Mouse (Mus musculus): ENCODE results near the gene Polr3gl.
"Not testable (repeated sequence)": the region's sequence is repeated elsewhere in the genome, so short reads cannot be mapped to it uniquely, and the experiment has no call there.

The Polr3gl gene

DNA sequence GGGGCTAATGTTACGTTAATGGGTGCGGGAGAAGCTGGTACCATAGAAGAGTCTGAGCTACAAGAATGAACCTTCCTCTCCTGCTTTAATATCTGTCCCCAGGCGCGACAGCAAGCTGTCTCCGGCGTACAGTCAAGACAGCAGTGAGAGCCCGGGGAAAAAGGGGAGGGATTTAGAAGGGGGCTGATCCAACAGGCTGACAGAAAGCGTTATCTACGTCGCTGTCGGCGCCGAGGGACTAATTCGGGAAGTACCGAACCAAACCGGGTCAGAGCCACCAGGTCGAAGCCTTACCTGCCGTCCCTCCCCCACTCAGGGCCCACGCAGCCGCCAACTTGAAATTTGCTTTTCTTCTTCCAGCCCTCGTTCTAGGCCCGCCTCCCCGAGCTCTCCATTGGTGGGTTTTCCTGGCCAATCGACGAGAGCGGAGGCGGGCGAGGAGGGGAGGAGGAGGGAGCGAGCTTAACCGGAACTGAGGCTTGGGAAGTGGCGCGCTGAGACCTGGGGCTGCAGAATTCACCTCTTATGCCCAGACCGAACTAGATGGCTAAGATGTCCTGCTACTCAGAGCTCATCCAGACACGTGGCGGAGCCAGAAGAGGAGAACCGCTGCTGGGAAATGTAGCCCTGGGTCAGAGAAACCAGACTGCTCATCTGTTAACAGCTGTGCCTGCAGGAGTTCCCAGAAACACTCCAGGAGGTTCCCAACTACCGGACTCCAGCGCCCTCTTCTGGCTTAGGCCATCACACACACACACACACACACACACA, at the start of gene Polr3gl:
Gene Polr3gl, minus strand, starts transcription at position 392 of the 771 bp plus-strand sequence.
- in situ Hi-C loops (cut with MboI; ENCODE audit: low pct_unique_long_range_greater_than_20kb in 1 of 2, low sequenced_read_pairs in 2 of 2, unreplicated experiment in 1 of 2): no loop called here

DNA sequence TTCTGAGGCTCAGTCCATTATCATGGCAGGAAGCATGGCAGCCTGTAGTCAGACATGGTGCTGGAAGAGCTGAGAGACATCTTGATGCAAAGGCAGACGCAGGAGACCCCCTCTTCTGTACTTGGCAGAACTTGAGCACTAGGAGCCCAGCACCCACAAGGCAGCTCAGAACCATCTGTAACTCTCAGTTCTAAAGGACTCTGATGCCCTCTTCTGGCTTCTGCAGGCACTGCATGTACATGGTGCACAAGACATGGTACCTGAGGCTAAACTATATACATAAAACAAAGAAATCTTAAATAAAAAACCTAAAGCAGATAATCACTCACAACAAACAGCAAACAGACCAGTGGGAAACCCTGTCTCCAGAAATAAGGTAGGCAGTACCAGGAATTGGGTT, 45.2 kb upstream of the Polr3gl start:
- in situ Hi-C loops (cut with MboI; ENCODE audit: low pct_unique_long_range_greater_than_20kb in 1 of 2, low sequenced_read_pairs in 2 of 2, unreplicated experiment in 1 of 2): loop anchor here in 1 of 2 experiments (10.0 kb wide), 1 partner anchor 94 kb away; no protein-coding TSS in a partner anchor

DNA sequence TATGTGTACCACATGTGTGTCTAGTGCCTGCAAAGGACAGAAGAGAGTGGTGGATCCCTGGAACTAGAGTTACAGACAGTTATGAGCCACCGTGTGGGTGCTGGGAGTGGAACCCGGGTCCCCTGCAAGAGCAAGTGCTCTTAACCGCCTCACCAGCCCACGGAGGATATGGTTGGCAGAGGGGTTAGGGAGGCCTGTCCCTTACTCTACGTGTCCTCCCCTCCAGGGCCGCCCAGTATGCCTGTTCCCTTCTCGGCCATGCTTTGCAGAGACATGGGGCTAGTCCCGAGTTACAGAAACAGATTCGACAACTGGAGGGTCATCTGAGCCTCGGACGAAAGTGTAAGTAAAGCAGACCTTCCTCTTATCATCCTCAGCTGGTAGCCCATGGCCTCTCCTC, 42.5 kb upstream of the Polr3gl start:
- in situ Hi-C loops (cut with MboI; ENCODE audit: low pct_unique_long_range_greater_than_20kb in 1 of 2, low sequenced_read_pairs in 2 of 2, unreplicated experiment in 1 of 2): loop anchor here in 1 of 2 experiments (10.0 kb wide), 1 partner anchor 92 kb away; no protein-coding TSS in a partner anchor

DNA sequence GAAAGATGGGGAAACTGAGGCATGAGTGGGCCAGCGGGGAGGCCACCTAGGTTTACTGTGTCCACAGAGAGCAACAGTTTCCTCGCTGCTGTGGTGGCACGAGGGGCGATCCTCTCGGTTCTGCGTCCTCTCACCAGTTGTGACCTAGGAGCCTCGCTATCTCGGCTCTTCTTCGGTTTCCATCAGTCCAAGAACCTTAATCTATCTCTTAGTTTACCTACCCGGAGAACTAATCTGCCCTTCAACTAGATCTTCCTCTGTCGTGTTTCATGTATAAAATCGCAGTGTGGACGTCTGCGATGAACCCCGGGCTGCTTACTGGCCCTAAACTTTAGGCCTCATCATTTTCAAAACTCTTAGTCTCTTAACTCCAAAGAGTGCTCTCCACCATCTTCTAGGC, 41.9 kb upstream of the Polr3gl start:
- in situ Hi-C loops (cut with MboI; ENCODE audit: low pct_unique_long_range_greater_than_20kb in 1 of 2, low sequenced_read_pairs in 2 of 2, unreplicated experiment in 1 of 2): loop anchor here in 1 of 2 experiments (10.0 kb wide), 1 partner anchor 91 kb away; no protein-coding TSS in a partner anchor

DNA sequence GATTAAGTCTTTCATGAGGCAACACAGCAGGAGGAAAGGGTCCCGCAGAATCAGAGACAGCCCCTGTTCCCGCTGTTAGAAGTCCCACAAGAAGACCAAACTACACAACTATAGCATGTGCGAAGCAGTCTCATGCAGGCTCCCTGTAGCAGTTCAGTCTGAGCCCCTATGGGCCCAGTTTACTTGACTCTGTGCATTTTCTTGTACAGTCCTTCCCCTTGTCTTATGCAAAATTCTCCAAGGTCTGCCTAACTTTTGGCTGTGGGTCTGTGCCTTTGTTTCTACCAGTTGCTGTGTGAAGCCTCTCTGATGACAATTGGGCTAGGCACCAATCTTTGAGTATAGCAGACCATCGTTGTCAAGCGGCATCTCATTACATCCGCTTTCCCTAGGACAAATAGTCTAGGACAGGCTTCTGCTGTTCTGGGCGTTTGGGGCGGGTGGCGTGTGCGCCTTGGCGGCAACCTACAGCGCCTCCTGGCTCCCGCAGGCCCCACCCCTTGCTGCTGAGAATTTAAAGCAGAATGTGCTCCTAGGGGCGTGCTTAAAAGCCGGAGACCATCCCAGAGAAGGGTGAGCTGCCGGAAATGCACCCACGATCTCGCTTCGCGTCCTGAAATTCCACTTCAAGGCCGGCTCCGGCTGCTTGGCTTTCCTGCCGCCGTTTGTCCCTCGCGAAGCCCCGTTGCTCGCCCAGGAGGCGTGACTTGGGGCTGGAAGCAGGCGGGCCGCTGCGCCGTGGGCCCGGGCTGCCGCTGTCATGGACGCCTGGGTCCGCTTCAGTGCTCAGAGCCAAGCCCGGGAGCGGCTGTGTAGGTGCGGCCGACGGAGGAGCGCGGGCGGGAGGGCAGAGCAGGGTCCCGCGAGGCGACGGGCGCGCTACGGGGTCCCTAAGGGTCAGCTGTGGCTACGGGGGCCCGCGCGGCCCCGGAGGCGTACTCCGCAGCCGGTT, 41.2 kb upstream of the Polr3gl start, which contains the start of the genes Pex11b and Gm42957:
Gene Pex11b, plus strand, starts transcription at position 449 of the 952 bp plus-strand sequence.
Gene Gm42957, plus strand, starts transcription at position 547 of the 952 bp plus-strand sequence.
- in situ Hi-C loops (cut with MboI; ENCODE audit: low pct_unique_long_range_greater_than_20kb in 1 of 2, low sequenced_read_pairs in 2 of 2, unreplicated experiment in 1 of 2): loop anchor here in 1 of 2 experiments (10.0 kb wide), 1 partner anchor 90 kb away; no protein-coding TSS in a partner anchor

DNA sequence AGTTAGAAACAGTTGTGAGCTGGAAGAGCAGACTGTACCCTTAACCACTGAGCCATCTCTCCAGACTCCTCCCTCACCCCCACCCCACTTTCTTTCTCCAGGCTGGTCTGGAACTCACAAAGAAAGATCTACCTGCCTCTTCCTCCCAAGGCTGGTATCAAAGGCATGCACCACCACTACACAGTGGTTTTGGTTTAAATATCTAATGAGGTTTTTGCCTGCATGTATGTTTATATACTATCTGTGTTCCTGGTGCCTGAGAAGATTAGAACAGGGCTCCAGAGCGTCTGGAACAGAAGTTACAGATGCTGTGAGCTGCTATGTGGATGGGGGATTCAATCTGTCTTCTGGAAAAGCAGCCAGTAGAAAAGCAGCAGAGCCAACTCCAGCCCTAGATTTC, 40.0 kb upstream of the Polr3gl start:
- in situ Hi-C loops (cut with MboI; ENCODE audit: low pct_unique_long_range_greater_than_20kb in 1 of 2, low sequenced_read_pairs in 2 of 2, unreplicated experiment in 1 of 2): loop anchor here in 1 of 2 experiments (10.0 kb wide), 1 partner anchor 89 kb away; no protein-coding TSS in a partner anchor

DNA sequence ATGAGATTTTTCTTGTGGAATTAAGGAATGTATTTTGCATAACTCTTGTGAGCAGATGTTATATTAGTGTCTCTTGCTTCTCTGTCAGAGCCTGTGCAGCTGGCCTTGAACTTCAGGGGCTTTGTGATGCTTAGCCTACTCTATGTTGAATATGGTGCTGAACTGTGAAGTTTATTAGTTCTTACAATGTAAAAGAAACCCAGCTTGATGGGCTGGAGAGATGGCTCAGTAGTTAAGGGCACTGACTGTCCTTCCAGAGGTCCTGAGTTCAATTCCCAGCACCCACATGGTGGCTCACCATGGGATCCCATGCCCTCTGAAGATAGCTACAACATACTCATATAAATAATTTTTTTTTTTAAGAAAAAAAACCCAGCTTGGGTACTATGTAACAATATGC, 38.1 kb upstream of the Polr3gl start:
- in situ Hi-C loops (cut with MboI; ENCODE audit: low pct_unique_long_range_greater_than_20kb in 1 of 2, low sequenced_read_pairs in 2 of 2, unreplicated experiment in 1 of 2): loop anchor here in 1 of 2 experiments (10.0 kb wide), 1 partner anchor 87 kb away; no protein-coding TSS in a partner anchor

DNA sequence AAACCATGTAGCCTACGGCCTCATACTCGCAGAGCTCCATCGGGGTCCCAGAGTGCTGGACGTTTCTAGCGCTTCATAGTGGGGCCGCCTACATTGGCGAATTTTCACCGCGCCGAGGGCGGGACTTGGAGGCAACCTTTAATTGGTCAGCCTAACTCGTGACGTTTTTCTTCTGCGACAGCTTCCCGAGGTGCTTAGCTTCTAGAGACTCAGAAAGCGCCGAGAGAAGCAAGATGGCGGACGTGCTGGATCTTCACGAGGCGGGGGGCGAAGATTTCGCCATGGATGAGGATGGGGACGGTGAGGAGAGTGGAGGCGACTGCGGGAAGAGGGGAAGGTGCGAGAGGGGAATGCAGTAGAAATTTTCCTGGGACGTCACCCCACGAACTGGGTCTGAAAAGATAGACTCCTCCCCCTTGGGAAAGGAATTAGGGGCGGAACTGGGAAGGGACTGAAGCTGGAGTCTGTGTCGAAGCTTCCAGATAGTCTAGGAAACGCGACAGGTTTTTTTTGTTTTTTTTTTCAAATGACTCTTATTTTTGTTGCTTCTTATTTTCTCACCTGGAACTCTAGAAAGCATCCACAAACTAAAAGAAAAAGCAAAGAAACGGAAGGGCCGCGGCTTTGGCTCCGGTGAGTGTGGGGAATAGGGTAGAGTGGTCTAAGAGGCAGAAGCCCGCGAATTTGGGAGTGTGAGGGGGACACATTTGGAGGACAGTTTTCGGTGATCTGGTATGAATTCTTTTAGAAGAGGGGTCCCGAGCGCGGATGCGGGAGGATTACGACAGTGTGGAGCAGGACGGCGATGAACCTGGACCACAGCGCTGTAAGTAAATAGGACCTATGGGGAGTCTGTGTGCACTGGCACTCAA, 36.0 kb upstream of the Polr3gl start, which contains the start of gene Rbm8a:
Gene Rbm8a, plus strand, starts transcription at position 205 of the 872 bp plus-strand sequence.
- in situ Hi-C loops (cut with MboI; ENCODE audit: low pct_unique_long_range_greater_than_20kb in 1 of 2, low sequenced_read_pairs in 2 of 2, unreplicated experiment in 1 of 2): loop anchor here in 1 of 2 experiments (10.0 kb wide), 1 partner anchor 85 kb away; no protein-coding TSS in a partner anchor

DNA sequence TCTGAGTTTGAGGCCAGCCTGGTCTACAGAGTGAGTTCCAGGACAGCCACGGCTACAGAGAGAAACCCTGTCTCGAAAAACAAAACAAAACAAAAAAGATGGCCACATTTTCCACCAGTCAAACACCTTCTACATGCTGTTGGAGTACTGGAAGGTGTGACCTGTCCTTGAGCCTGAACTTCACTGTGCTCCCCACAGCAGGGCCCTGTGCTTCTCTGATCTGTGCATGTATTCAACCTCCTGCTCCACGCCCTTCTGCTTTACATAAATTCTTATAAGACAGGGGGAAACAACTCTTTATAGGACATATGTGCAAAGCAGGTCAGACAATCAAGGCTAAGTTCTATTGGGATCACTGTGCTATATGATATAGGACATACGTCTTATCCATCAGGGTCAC, 29.2 kb upstream of the Polr3gl start:
- in situ Hi-C loops (cut with MboI; ENCODE audit: low pct_unique_long_range_greater_than_20kb in 1 of 2, low sequenced_read_pairs in 2 of 2, unreplicated experiment in 1 of 2): no loop called here

DNA sequence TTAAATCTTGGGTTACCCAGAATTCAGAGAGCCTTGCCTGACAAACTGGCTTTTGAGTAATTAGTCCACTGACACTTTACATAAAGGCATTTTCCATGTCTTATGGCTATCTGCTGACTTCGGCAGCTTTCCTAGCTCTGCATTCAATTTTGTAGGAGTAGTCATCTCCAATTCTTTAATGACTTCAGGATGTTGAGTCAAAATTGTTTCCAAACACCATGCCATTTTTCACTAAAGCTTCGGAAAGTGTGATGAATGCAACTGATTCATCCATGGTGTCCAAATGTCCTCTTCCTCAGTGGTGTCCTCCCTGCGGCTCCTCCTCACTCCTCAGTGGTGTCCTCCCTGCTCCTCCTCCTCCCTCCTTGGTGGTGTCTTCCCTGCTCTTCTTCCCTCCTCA, 24.0 kb upstream of the Polr3gl start:
- in situ Hi-C loops (cut with MboI; ENCODE audit: low pct_unique_long_range_greater_than_20kb in 1 of 2, low sequenced_read_pairs in 2 of 2, unreplicated experiment in 1 of 2): no loop called here

DNA sequence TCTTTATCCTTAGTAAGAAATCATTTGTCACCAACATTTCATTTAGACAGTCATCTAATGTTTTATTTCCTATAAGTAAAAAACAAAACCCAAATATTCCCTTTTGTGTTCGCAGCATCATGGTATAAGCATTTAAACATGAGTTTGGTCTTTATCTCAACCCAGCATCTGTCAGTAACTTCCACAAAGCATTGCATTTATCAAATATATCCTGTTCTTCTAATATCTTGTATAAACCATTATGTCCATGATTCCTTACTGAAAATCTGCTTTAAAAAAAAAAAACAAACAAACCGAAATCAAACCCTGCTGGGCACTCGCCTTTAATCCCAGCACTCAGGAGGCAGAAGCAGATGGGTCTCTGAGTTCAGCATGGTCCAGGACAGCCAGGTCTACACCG, 12.6 kb upstream of the Polr3gl start:
- in situ Hi-C loops (cut with MboI; ENCODE audit: low pct_unique_long_range_greater_than_20kb in 1 of 2, low sequenced_read_pairs in 2 of 2, unreplicated experiment in 1 of 2): no loop called here

DNA sequence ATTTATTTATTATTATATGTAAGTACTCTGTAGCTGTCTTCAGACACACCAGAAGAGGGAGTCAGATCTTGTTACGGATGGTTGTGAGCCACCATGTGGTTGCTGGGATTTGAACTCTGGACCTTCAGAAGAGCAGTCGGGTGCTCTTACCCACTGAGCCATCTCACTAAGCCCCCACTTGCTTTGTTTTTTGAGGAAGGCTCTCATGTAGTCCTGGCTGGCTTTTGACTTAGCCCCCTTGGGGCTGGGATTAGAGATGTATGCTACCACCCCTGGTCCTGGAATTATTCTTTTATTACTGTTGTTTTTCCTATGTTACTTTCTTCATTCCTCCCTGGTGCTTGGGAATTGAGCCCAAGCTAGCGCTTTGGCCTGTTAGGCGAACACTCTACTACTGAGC, 12.0 kb upstream of the Polr3gl start:
- in situ Hi-C loops (cut with MboI; ENCODE audit: low pct_unique_long_range_greater_than_20kb in 1 of 2, low sequenced_read_pairs in 2 of 2, unreplicated experiment in 1 of 2): not testable (repeated sequence)

DNA sequence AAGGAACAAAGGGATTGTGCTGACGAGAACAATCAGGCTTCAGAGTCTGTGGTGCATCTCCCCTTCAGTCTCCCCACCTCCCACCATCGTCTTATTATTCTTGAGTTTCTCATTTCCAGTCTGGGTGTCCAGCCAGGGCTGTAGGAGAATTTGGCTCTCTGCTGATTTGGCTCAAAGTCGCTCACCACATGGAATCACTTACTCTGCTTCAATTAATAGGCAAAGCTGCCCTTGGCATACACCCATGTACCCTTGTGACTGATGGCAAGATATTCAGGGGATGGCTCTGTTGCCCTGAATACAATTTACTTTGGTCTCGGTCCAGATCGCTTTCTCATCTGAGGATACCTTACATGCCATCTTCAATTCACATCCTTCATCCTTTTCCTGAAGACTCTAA, 9.3 kb upstream of the Polr3gl start:
- in situ Hi-C loops (cut with MboI; ENCODE audit: low pct_unique_long_range_greater_than_20kb in 1 of 2, low sequenced_read_pairs in 2 of 2, unreplicated experiment in 1 of 2): no loop called here

DNA sequence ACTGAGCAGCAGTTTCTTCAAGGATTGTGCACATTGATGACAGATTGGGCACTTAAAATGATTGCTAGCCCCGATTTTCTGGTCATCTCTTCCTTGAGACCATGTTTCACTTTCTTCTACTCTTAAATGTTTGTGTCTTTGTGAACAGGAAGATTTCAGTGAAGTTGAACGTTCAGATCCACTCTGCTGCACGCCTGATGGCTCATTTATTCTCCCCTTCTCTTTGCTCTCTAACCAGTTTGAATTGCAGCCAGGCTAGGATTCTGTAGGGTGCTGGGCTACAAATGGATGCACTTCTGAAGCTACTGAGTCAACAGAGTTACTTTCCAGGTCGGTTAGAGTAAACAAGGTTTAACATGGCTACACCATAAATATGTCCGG, 8.7 kb upstream of the Polr3gl start:
- in situ Hi-C loops (cut with MboI; ENCODE audit: low pct_unique_long_range_greater_than_20kb in 1 of 2, low sequenced_read_pairs in 2 of 2, unreplicated experiment in 1 of 2): no loop called here

DNA sequence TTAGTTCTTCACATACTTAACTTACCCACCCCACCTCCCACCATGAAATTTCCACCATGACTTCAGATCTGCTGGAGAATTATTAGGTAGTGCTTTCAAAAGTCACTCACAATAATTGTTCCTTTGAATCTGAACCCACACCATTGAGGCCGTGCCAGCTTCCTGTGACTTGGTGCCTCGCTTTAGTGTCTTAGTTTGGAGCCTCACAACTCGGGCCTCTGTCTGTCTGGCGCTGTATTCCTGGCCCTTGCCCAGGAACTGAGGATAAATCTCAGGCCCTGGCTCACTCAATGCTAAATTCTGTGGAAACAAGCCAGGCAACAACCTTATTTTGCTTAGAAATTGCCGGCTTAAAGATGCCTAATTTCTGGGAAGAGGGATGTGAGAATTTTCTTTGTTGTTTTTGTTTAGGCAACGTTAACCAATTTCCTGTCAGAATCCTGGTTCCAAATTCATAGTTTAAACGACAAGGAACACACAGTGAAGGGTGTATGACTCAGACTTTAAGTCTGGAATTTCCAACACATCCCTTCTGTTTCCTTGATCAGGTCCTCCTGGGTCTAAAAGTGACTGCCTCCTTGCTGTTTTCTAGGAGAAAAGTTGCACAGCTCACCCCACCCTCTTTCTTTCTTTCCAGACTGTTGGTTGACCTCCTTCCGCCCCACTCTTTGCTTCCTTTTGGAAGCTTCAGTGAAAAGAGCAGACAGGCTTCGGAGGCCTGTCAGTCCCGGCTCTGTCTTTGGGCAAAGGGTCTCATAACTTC, 8.1 kb upstream of the Polr3gl start:
- in situ Hi-C loops (cut with MboI; ENCODE audit: low pct_unique_long_range_greater_than_20kb in 1 of 2, low sequenced_read_pairs in 2 of 2, unreplicated experiment in 1 of 2): no loop called here

DNA sequence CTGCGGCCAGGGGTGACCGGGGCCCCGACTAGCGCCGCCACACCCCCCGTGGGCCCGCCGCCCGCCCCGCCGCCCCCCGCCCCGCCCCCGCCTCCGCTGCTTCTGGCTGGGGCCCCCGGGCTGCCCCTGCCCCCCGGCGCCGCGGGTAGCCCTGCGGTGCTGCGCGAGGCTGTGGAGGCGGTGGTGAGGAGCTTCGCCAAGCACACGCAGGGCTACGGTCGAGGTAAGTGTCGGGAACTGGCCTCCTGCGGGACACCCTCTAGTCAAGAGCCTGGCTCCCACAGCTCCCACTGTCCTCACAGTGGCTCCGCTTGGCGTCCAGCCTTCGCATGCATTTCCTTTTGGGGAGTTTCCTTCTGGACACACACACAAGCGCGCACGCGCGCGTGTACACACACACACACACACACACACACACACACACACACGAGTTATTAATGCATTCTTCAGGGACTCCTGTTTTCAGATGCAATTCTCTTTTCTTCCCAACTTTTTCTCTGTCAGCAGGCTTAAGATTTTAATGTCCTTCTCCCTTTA, 7.3 kb upstream of the Polr3gl start:
- in situ Hi-C loops (cut with MboI; ENCODE audit: low pct_unique_long_range_greater_than_20kb in 1 of 2, low sequenced_read_pairs in 2 of 2, unreplicated experiment in 1 of 2): no loop called here

All from mouse embryonic stem cell (cell line).